In the genomic region with DNA sequence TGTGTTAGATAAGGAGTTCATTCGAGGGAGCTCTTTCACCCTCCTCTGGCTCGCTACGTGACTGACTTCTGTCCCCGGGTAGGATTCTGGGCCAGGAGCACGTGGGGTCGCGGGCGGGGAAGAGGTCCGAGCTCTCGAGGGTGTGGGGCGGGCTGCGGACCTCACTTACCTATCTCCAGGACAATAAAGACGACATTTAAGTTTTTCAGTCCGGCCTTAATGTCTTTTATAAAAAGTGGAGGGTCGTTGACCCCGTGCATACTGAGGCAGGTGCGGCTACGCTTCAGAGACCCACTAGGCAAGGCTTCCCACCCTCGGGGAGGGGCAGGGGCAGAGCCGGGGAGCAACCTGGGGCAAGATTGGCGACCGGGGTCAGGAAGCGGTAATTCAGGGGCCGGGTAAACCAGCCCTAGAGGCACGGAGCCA, we compare ENCODE assay signal across 8 mouse cellular contexts. TPM values are rescaled to one million over a fixed set of nuclear protein-coding genes. Genes with fewer than 3 reads are reported as not detected.
DNase-seq lines count a peak whose midpoint lies in the region; ATAC-seq and TF ChIP-seq lines count a peak whose summit lies in the region.

No protein-coding gene starts in this region.

- peaks cover 6% of the 10 kb centered on the region; the same call in 1 of the 2 replicates for H3K4me1 ChIP-seq in heart, embryonic 10.5 days
- no peaks in the 10 kb centered on the region for H3K4me1 ChIP-seq in lung, embryonic 14.5 days (ENCODE audit: insufficient read depth)

- H3K36me3 ChIP-seq in heart, embryonic 10.5 days, result 0 out of 2 replicates have a peak, but pooled peaks cover 4% of the 10 kb centered on the region
- peaks cover under 1% of the 10 kb centered on the region; the same call in 1 of the 2 replicates for H3K36me3 ChIP-seq in lung, embryonic 14.5 days (ENCODE audit: insufficient read depth)

- no peaks in the 10 kb centered on the region for H3K27me3 ChIP-seq in heart, embryonic 10.5 days (ENCODE audit: insufficient read depth, poor library complexity, severe bottlenecking)
- no peaks in the 10 kb centered on the region for H3K27me3 ChIP-seq in lung, embryonic 14.5 days (ENCODE audit: insufficient read depth, low read length)

- H3K9me3 ChIP-seq in heart, embryonic 10.5 days, result no peaks in the 10 kb centered on the region
- no peaks in the 10 kb centered on the region for H3K9me3 ChIP-seq in lung, embryonic 14.5 days (ENCODE audit: low read depth, low read length)

- H3K4me2 ChIP-seq in lung, embryonic 14.5 days, result peak overlapping the region; percentile 95

- TF ChIP-seq CTCF in lung, embryonic 14.5 days (IDR thresholded peaks at IDR 0.05; ENCODE audit: low read depth), result no peak

- peak; percentile 9 for DNase-seq in retina, adult 2 months (ENCODE audit: low read depth, low spot score)
- no peak for DNase-seq in retina, postnatal 1 day
- DNase-seq in c-Kit-positive CD71-positive TER-119-positive erythroid progenitor cells, embryonic 14.5 days (ENCODE audit: low spot score), result peak; percentile 15
- DNase-seq in heart, embryonic 10.5 days (ENCODE audit: low spot score), result peak; percentile 79
- peak; percentile 71 for DNase-seq in kidney, adult 9 months
- peak; percentile 32 for DNase-seq in lung, embryonic 14.5 days
- peak; percentile 8 for DNase-seq in ovary, postnatal 10 days (ENCODE audit: low spot score)

- peak; percentile 36 for ATAC-seq in lung, embryonic 14.5 days (ENCODE audit: insufficient read depth)
- no peak for ATAC-seq in erythroid progenitor cell, adult 5-6 weeks (replicated peaks; ENCODE audit: low FRiP score, poor library complexity, severe bottlenecking)

- H3K27ac ChIP-seq in heart, embryonic 10.5 days, result peak overlapping the region; percentile 93
- H3K27ac ChIP-seq in lung, embryonic 14.5 days (ENCODE audit: low read depth), result peak overlapping the region; percentile 81

- WGBS in heart, embryonic 10.5 days, result under 1% methylated on average over 25 of the region's 25 CpGs
- WGBS in lung, embryonic 14.5 days, result under 1% methylated on average over 25 of the region's 25 CpGs

- peak overlapping the region; percentile 75 for H3K9ac ChIP-seq in lung, embryonic 14.5 days

- H3K4me3 ChIP-seq in heart, embryonic 10.5 days, result peak overlapping the region; percentile 74
- peak overlapping the region; percentile 63 for H3K4me3 ChIP-seq in lung, embryonic 14.5 days (ENCODE audit: low read depth, low read length)

RNA-seq across cellular contexts. Expression of gene Nabp1, which starts 0.6 kb away (rescaled TPM):
- 18.8 and 21.5 TPM in 2 replicates for polyA plus RNA-seq in heart, embryonic 10.5 days (2016; fragmentation: Nextera tagmentation; extraction: Ambion mirVana)
- polyA plus RNA-seq in lung, embryonic 14.5 days (2014; fragmentation: Nextera tagmentation; extraction: Ambion mirVana), result 5.6 and 8.3 TPM in 2 replicates
- 6.1 and 16.3 TPM in 2 replicates for total RNA-seq in erythroid progenitor cell, adult 5-6 weeks (2015; ENCODE audit: low replicate concordance)
- total RNA-seq in erythroid progenitor cell, adult 5-6 weeks (2017; ENCODE audit: low replicate concordance), result 14.8 and 16.7 TPM in 2 replicates
